Mouse (Mus musculus): ENCODE data around the gene Tgm2.

Gene Tgm2

DNA sequence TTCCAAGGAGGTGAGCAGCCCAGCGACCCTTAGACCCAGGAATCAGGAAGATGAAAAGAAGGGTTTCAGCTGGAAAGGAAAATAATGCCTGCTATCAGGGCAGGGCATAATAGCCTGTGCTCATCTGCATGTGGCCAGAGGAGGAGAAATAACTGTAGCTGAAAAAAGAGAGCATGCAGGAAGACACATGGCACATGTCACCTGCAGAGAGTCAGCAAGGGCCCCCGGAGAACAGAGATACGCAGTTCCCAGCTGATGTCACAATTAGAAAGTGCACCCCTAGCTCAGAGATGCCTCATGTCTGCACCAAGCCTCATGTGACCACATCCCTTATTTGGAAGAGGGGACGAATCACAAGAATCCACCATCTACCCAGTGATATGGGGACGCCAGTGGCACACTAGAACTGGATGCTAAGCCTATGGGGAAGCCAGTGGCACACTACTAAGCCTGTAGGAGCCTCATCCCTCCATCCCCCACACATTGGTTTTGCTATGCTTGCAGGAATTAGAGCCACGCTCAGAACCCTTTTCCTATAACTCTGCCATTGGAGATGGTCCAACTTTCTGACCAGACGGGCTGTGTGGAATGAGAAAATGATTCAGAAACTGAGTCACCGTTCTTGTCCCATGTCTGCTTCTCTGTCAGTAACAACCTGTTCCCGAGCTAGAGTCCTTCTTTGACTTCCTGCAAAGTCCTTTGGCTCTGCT lies 21.4 kb upstream of the Tgm2 start:
- no peak for DNase-seq (ENCODE audit: low spot score in 2 of 2)

DNA sequence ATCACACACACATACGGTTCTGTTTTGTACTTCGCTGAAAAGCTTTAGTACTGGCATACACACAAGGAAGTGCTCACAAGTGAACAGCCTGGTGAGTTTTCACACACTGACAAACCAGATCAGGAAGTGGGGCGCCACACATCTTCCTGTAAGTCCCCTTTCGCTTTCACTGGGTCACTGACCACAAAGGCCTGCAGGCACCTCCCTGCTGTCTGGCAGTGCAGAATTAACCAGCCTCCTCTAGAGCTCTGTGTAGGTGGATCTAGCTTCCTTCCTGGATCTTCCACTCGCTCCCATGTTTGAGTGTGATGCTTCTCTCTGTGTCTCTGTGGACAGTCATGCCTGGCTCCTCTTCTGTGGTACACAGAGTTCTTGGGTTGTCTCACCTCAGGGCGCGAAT lies 20.4 kb upstream of the Tgm2 start:
- DNase-seq (ENCODE audit: low spot score in 2 of 2) = peak in 1 of 2 experiments; percentile 74

DNA sequence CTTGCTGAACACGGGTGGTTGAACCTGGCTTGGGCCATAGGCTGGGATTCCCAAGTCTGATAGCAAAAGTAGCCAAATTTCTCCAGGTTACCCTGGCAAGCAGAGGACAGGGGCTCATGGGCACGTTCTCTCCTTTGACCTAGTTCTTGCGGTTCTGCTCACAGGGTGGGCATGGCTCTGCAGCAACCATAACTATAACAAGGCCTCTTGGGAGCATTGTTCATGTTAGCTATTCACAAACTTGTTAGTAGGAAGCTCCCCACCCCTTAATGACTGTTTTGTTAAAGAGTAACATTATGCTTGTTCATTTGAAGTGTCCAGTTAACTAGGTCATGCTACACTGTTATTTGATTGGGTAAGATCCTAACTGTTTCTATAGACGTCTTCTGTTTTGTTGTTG lies 19.5 kb upstream of the Tgm2 start:
- DNase-seq (ENCODE audit: low spot score in 2 of 2) = no peak

DNA sequence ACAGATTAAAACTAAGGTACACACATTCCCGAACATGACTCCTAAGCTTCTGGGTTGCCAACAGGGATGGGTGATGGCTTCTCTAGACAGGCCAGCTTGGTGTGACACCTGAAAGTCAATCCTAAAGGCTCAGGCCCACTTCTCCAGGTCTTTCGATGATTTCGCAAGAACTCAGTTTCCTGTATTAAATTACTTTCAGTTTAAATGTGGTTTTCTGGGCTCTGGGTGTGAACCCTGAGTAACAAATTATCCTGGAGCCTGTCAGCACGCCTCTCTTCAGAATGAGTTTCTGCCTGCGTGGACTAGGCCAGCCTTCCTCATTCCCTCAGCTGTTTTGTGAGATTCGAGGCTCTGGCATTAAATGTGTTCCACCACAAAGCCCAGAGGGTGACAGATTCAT lies 16.8 kb upstream of the Tgm2 start:
- DNase-seq (ENCODE audit: low spot score in 2 of 2) = no peak

DNA sequence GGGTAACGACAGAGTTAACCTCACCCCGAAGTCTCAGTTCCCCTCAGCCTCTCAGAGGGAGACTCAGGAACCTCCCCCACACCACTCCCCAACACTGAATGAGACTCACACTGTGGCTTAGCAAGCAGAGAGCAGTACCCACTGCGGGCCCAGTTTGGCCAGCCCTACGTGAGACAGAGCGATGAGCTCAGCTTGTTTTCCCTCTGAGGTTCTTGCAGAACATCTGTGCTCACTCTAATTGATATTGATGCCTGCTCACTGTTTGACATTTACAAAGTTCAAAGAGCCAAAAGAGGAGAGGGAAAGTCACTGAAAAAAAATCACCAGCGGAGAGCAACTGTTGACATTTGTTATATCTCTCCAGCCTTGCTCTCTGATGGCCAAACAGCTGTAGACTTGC lies 15.5 kb upstream of the Tgm2 start:
- DNase-seq (ENCODE audit: low spot score in 2 of 2) = no peak

DNA sequence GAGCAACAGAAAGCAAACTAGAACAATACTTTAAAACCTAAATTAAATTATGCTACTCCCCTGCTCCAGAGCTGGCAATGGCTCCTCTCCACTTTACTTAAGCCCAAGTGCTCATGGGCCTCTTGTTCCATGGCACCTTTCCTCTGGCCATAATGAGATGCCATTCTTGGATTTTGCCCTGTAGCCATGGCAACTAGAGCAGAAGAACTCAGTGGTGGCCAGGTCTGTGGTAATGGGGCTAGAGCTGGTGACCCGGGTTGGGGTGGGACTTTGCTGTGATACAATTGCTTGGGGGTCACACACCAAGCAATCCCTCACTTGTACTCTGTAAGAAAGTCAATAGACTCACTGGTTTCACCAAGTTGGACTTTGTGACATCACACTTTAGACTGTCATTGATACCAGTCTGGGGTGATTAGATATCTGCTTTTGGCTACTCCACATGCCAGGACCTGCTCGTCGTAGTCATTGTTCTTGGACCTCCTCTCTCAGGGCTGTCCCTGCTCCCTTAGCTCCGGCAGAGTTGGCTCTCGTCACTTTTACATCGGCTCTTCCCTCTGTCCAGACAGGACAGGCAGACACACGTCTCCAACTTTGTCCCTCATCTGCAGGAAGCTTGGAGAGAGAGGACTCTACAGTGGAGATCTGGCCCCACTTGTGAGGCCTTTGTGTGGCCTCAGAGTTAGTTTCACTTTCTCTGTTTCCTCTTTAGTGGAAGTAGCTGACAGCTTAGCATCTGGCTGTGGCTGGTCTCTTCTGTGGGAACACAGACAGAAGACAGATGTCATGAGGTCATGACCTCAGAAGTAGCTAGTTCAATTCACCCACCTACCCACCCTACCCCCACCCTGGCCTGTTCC lies 13.4 kb upstream of the Tgm2 start:
- no peak for DNase-seq (ENCODE audit: low spot score in 2 of 2)

DNA sequence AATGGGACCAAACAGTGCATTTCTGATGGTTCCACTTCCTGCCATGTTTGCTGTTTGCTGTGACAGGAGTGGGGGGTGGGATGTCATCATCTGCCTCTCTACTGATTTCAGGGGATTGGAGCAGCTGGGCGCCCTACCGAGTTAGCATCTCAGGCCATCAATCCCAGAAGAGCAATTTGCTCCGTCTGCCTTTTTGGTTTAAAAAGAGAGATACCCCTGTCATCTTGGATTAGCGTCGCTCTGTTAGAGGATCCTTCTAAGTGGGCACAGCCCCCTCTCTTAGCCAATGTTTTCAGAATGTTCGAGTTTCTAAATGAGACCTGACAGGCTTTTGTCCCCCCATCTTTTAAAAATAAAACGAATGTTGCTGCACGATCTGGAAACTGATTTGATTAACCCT lies 11.4 kb upstream of the Tgm2 start:
- no peak for DNase-seq (ENCODE audit: low spot score in 2 of 2)

DNA sequence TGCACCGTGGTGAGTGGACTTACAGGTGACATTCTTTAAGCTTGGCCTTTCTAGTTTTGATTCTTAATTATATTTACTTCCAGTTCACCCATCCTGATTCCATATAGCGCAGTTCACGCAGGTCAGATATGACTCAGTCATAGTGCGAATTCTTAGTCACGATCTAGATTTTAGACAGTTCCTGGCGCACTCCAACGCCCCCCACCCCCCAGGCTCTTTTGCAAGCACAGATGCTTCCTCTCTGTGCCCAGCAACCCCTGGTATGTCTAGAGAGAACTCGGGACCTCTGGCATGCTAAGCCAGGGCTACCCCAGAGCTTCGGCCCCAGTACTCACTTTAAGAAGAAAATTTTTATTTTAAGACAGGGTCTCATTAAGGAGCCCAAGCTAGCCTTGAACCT lies 10.3 kb upstream of the Tgm2 start:
- no peak for DNase-seq (ENCODE audit: low spot score in 2 of 2)

DNA sequence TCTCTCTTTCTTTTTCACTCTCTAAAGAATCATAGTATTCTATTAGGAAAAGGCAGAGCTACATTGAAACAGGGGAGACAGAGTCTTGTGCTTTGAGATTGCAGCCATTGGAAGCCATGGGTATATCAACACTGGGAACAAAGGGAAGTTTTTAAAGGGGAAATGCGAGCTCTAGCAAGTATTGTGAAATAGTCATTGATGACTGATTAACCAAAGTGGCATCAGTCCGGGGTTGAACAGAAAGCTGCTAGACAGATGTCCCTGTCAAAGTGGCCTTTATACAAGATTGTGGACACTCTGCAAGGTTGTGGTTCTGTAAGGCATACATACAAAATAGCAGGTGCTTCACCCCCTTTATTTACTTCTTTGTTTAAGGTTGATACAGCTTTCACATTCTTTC lies 9.4 kb upstream of the Tgm2 start:
- DNase-seq (ENCODE audit: low spot score in 2 of 2) = no peak

DNA sequence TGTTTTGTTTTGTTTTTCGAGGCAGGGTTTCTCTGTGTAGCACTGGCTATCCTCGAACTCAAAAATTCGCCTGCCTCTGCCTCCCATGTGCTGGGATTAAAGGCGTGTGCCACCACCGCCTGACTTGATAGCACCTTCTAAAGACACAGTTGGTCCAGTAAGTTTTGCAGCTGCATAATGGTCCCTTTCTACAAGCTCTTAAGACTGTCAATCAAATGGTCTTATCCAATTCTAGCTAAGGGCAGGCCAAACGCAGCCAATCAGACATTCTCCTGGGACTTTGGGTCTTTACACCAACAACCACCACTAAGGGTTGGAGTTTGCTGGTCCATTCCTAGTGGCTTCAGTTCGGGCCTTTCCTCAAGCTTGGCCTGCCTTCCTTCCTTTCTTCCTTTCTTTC lies 8.9 kb upstream of the Tgm2 start:
- no peak for DNase-seq (ENCODE audit: low spot score in 2 of 2)

DNA sequence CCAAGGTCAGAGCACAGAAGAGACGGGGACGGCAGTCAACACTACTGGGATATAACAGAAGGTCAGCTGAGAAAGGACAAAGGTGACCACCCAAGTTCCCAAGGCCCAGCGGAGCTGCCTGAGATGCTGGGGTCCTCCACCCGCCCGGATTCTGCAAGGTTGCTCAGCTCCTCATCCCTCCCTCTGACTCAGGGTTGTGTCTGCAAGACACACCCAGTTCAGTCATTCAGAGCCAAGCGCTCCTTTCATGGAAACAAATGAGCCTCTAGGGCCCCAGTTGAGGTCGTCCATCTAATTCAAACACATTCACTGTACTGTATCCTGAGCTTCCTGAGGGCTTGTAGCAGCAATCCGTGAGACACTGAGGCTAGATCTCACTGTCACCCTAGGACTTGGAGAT lies 8.4 kb upstream of the Tgm2 start:
- no peak for DNase-seq (ENCODE audit: low spot score in 2 of 2)

DNA sequence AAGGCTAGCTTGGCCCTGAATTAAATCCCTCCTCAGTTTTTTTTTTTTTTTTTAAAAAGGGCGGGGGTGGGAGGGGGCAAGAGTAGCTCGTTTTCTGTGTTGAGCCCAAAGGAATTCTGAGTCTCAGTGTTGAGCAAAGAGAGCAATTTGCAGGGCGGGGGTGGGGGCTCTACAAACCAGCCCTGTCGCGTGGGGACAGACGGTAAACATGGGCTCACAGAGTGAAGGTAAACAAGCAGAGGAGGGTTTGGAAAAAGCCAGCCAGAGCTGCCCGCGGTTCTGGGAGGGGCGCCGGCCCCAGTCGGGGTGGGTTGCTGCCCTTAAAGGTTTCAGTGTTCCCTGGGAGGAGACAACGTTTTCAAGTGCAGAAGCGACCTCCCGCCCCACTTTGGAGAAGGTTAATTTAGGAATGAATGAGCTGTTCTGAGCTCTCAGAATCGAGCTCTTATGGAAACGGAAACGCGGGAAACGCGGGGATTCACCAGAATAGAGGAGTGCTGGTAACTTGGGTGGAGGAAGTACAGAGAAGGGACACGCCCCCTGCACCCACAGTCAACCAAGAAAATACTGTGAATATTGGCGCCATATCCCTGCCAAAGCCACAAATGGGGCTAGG lies 7.6 kb upstream of the Tgm2 start:
- peak; percentile 53 to 71 for DNase-seq (ENCODE audit: low spot score in 2 of 2)

DNA sequence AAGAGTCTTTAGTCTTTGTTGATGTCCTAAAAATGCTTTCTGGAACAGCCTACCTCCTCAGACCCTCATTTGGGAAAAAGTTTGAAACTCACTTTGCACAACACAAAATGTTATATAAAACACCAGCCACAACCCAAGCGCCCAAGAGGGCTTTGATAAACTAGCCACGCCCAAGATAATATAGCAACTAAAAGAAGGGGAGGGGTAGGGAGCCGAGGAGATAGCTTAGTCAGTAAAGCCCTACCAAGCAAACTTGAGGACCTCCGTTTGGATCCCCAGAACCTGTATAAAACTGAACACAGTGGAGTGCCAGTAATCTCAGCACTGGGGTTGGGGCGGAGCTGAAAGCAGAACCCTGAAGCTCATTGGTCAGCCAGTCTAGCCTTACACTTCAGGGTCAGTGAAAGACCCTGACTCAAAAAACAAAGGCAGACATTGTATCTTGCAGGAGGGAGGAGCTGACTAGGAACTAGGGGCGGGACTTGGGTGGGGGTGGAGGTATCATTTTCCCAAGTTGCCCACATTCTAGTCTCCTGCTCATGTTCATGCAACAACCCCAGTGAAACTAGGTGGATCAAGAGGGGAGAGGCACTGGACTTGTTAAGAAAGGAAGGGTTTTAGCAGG lies 6.6 kb upstream of the Tgm2 start:
- DNase-seq (ENCODE audit: low spot score in 2 of 2) = no peak

DNA sequence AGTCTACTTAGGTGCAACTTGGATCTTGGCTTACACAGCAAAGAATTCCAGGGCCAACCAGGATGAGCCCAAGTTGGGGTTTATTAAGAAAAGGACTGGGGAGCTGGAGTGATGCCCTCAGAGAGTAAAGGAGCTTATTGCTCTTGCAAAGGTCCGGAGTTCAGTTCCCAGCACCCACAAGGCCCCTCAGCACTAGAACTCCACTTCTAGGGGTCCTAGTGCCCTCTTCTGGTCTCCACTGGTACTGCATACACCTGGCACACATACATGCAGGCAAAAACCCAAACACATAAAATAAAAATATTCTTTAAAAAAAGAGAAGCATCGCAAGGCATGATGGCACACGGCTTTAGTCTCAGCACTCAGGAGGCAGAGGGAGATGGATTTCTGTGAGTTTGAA lies 4.8 kb upstream of the Tgm2 start:
- DNase-seq (ENCODE audit: low spot score in 2 of 2) = no peak

DNA sequence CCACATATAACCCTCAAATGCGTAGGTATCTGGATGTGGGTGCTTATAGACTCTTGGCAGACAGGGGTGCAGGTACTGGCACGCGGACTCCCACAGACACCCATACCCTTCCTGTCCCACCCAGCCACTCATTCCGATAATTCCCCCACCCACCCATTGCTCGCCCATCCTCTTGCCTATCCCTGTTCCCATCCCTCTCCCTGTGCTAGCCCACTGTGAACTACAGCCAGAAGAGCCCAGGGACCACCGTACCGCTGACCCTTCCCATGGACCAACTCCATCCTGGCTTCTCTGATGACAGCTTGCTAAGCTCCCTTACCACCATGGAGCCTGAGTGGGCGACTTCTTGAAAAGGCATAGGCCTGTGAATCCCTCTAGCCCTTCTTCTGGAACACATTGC lies 735 bp upstream of the Tgm2 start:
- DNase-seq (ENCODE audit: low spot score in 2 of 2) = no peak

DNA sequence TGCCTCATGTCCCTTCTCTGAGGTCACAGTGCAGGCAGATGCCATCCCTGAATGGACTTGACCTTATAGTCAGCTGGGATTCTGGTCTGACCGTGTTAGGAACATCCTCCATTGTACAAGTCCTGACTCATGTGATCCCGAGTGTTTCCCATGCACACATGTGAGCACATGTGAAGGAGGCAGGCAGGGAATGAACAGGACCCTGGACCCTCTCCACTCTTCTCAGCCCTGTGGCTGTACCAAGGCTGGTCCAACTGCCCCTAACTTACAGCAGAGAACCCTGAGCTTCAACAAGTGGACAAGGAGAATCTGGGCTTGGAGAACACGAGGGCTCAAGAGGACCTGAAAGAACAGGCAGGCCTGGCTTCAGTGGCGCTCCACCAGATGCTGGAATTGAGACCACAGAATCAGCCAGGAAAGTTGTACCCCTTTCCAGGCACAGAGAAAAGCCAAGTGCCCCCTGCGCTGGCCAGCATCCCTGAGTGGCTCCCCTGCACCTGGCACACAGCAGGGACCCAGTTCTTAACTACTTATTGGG lies 639 bp downstream of the Tgm2 start:
- peak in 1 of 2 experiments; percentile 48 for DNase-seq (ENCODE audit: low spot score in 2 of 2)

DNA sequence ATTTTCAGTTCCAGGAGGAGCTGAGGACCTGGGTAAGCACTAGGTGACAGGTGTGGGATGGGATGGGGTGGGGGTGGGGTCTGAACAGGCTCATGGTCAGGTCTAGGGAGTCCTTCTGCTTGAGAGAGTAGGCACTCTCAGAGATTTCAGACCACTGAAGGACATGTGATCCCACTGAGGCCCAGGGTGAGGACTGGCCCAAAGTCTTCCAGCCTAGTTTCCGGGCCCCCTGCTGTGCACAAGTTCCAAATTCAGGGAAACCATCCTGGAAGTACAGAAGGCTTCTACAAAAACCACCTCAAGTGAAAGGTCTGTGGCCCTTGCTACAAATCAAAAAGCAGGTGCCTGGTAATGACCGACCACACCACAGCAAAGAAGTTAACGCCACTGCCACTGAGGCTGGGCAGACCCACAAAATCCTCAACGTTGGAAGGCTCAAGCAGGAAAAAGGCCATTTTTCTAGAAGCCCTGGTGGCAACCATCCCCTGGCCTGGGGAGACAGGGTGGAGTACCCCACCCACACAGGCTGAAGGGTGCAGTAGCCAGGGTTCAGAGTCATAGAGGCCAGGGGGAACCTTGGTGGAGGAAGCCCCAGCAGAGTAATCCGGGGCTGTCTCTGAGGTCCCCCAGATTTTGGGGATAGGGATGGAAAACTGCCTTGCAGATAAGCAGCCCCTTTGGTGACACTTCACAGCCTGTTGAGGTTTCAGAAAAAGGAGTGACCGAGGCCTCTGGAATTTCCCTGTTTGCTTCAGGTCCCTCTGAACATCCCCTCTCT lies 1.3 kb downstream of the Tgm2 start:
- no peak for DNase-seq (ENCODE audit: low spot score in 2 of 2)

DNA sequence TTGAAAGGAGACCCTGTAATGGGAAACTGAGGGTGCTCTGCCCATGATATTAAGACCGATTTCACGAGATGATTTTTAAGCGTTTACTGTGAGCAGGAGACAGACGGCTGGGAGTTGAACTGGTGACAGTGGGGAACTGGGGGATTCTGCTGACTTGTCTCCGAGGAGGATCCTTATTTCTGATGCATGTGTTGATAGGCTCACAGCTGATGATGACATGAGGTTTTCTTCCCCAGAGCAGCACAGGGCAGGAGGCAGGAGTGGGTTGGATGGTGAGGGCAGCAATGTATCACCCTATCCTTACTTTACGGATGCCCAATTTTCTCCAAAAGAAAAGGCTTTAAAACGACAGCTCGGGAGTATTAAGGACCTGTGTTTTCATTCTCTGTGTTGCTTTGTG lies 2.0 kb downstream of the Tgm2 start:
- DNase-seq (ENCODE audit: low spot score in 2 of 2) = no peak

DNA sequence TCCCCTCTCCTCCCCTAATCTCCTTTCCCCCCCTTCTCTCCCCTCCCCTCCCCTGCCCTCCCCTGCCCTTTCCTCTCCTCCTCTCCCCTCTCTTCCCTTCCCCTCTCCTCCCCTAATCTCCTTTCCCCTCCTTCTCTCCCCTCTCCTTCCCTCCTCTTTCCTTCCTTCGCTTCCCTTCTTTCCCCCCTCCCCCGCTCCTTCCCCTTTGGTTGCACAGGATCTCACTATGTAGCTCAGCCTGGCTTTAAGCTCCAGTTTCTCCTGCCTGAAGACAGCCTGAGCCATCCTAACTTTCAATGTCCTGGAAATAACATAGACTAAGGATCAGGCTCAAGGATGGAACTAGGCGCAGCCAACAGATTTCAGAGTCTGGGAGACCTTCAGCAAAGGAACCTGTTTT lies 2.4 kb downstream of the Tgm2 start:
- DNase-seq (ENCODE audit: low spot score in 2 of 2) = no peak

DNA sequence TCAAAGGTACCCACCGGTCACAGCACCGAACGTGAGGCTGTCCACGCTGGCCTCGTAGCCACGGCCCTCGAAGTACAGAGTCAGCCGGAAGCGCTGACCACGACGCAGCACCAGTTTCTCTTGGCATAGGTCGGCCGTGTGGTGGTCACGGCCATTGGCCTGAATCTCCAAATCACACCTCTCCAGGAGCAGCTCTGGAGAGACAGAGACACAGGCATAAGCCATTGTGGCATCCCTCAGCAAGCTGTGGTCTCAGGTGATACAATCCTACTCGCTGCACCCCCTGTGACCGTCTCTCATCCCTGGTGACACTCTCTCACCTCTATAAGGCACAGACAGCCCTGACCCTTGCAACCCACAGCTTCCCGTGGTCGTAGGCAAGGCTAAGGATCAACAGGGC lies 3.3 kb downstream of the Tgm2 start:
- no peak for DNase-seq (ENCODE audit: low spot score in 2 of 2)

DNA sequence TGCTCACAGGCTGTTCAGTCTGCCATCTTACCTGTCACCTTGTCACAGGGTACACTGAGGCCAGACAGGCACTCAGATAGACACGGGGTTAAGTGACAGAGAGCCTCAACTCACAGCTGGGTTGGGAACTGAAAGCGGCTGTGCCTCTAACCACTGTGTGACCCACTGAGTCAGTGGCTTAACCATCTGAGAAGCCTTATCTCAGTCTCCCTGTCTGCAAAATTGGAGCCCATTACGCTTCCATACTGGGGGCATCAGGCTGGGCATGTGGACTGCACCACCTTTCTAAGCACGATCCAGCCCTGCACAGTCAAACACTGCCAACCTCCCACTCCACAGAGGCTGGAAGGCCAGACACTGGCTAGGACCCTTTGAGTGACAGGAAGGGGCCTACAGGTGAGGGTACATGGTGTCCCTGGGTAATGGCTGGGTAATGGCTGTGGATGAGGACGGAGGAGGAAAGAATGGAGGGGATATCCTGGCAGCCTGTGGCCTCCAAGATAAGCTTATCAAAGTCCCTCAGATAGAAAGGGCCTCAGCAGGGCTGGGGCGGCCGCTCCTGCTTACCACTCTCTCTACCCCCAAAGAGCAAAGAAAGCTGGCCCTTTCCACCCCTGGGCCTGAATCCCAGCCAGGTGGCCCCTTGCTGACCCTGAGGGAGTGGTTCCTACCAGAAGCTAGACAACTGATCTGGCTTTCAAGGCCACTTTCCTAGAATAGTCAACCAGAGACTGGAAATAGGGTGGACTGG lies 4.4 kb downstream of the Tgm2 start:
- peak; percentile 73 to 80 for DNase-seq (ENCODE audit: low spot score in 2 of 2)
